Mouse (Mus musculus) erythroblast, adult 5-6 weeks (primary cell): ENCODE results near the gene Hibadh. TPM values are rescaled to one million over a fixed set of nuclear protein-coding genes. Genes with fewer than 3 reads are reported as not detected.

Experiments used
- ATAC-seq: replicated peaks from 2 replicates; pipeline ENCODE4 v1.8.0; 2016; ENCODE audit warnings: moderate number of reproducible peaks, mild to moderate bottlenecking, moderate TSS enrichment, inconsistent platforms; ENCODE audit not compliant: poor library complexity, low FRiP score, severe bottlenecking
- total RNA-seq, 2 experiments: library from RNA; stranded (forward) in 1 of 2; stranded (reverse) in 1 of 2; fragments of 150-400 nt in 1 of 2; fragments of 200-764, 138-1000 nt in 1 of 2; gene quantifications; 2 replicates each; pipeline versions ENCODE4 v1.2.3 to v1.2.4; 2015 to 2017; ENCODE audit warnings: low replicate concordance in 2 of 2

Hibadh gene
- total RNA-seq, 2 experiments from 2014 or later: 20.3 to 33.6 TPM

- no peak for ATAC-seq
Measured at GRCm38 (mm10) chr6:52507171-52507570, 133.0 kb downstream of the Hibadh start.

- no peak for ATAC-seq
Measured at GRCm38 (mm10) chr6:52505777-52506755, 134.1 kb downstream of the Hibadh start.

- no peak for ATAC-seq
Measured at GRCm38 (mm10) chr6:52504676-52505460, 135.3 kb downstream of the Hibadh start.

- no peak for ATAC-seq
Measured at GRCm38 (mm10) chr6:52502986-52503385, 137.2 kb downstream of the Hibadh start.

- ATAC-seq: no peak
Measured at GRCm38 (mm10) chr6:52501479-52501878, 138.7 kb downstream of the Hibadh start.

Other genes starting within 250 kb of the Hibadh start
- 255 and 256 TPM in 2 replicates for gene Tax1bp1, start 73.3 kb upstream of the Hibadh start, total RNA-seq (2015; ENCODE audit: low replicate concordance)
- 523 and 583 TPM in 2 replicates for gene Tax1bp1, start 73.3 kb upstream of the Hibadh start, total RNA-seq (2017; ENCODE audit: low replicate concordance)